ENCODE assay signal across 18 mouse cellular contexts in genomic region chr10:50311989-50312388, GRCm38 (mm10).
"Had no signal": no experiment of that assay in that cellular context is flagged by ENCODE, and none has a peak within 500 bp of the region (broad histone marks: within the 10 kb centered on the region; RNA-seq: fewer than 3 reads in every experiment).

No protein-coding gene starts in this region.

- H3K4me3 ChIP-seq: midbrain, embryonic 13.5 days; myocyte; neural tube, embryonic 13.5 days; neural tube, embryonic 15.5 days had no signal

- H3K9me3 ChIP-seq: midbrain, embryonic 13.5 days; neural tube, embryonic 13.5 days; neural tube, embryonic 15.5 days had no signal

- H3K9ac ChIP-seq: liver, embryonic 14.5 days; lung, embryonic 14.5 days; midbrain, embryonic 13.5 days; neural tube, embryonic 13.5 days; neural tube, embryonic 15.5 days had no signal

- ATAC-seq: midbrain, embryonic 13.5 days; midbrain, embryonic 16.5 days had no signal

- DNase-seq: lung, adult 18-20 months; lung, postnatal 10 days; lung, postnatal 4 days; right cerebral cortex, postnatal 14 days; right cerebral cortex, postnatal 4 days; spleen, adult 18-20 months; thymus, adult 18-20 months; thymus, postnatal 14 days; thymus, postnatal 36 days had no signal

- H3K27ac ChIP-seq: liver, embryonic 14.5 days; midbrain, embryonic 13.5 days; neural tube, embryonic 13.5 days; neural tube, embryonic 15.5 days had no signal

- H3K4me1 ChIP-seq: megakaryocyte, embryonic 14.5 days; midbrain, embryonic 13.5 days; neural tube, embryonic 13.5 days; neural tube, embryonic 15.5 days had no signal

- H3K27me3 ChIP-seq: megakaryocyte, embryonic 14.5 days; midbrain, embryonic 13.5 days; neural tube, embryonic 13.5 days; neural tube, embryonic 15.5 days had no signal

- H3K36me3 ChIP-seq: midbrain, embryonic 13.5 days; neural tube, embryonic 13.5 days; neural tube, embryonic 15.5 days had no signal

- H3K4me2 ChIP-seq: lung, embryonic 14.5 days; midbrain, embryonic 11.5 days; midbrain, embryonic 13.5 days; neural tube, embryonic 13.5 days; neural tube, embryonic 15.5 days had no signal
